Mouse (Mus musculus): ENCODE measurements around the gene Rgs12.

GRCm38 (mm10) chr5:35070953-35071352 is 121.7 kb downstream of the Rgs12 start:
- TF ChIP-seq TAL1 (IDR thresholded peaks at IDR 0.05; ENCODE audit: low read length) = no peak
- TF ChIP-seq GATA1 (IDR thresholded peaks at IDR 0.05; ENCODE audit: low read length) = no peak
